Mouse (Mus musculus) intestine, embryonic 14.5 days (tissue): ENCODE results near the gene Nin. TPM values are rescaled to one million over a fixed set of nuclear protein-coding genes. Genes with fewer than 3 reads are reported as not detected.

Source experiments
- polyA plus RNA-seq: library from polyadenylated mRNA; unstranded; fragments of >200 nt; fragmentation: Nextera tagmentation; extraction: Ambion mirVana; gene quantifications from 2 replicates; pipeline ENCODE4 v1.2.1, GENCODE M21; 2014

Nin gene
- polyA plus RNA-seq, 1 experiment from 2014 or later, result 18.5 TPM

Other genes starting within 250 kb of the Nin start
- gene Atl1, start 221.1 kb downstream of the Nin start, polyA plus RNA-seq, result 6.9 and 8.6 TPM in 2 replicates
- gene Map4k5, start 220.5 kb downstream of the Nin start, polyA plus RNA-seq, result 32.0 and 34.8 TPM in 2 replicates
- 4.1 and 6.6 TPM in 2 replicates for gene Sav1, start 126.7 kb downstream of the Nin start, polyA plus RNA-seq
- gene Abhd12b, start 40.4 kb upstream of the Nin start, polyA plus RNA-seq, result 0.49 and 0.71 TPM in 2 replicates
- gene Pygl, start 117.8 kb upstream of the Nin start, polyA plus RNA-seq, result 25.0 and 27.9 TPM in 2 replicates
- 1.5 and 1.6 TPM in 2 replicates for gene Trim9, start 233.9 kb upstream of the Nin start, polyA plus RNA-seq